Mouse (Mus musculus) liver, adult 2 months (tissue): ENCODE measurements at regions not wholly inside any gene's neighbourhood (a gene's known extent, or its start where the extent isn't known, plus 50 kb on each side); places are given as distances from the start of the nearest gene placed in this dataset.

Source experiments
- CTCF ChIP-seq: fragments of 200-500 bp; IDR thresholded peaks from 2 replicates; pipeline ENCODE4 v1.5.1; 2011; ENCODE audit warnings: low read depth, low read length, control low read depth
- POLR2A ChIP-seq: fragments of 200-500 bp; IDR thresholded peaks from 2 replicates; pipeline ENCODE4 v1.6.1; 2011; ENCODE audit warnings: low read length, control low read depth; ENCODE audit not compliant: insufficient read depth; ENCODE audit errors: extremely low read depth

GRCm38 (mm10) chr7:74924156-74924555, 369.6 kb upstream of the Slco3a1 start:
- TF ChIP-seq POLR2A (no peak), CTCF (no peak)
